Mouse (Mus musculus): ENCODE measurements around the gene Tbxa2r. TPM values are rescaled to one million over a fixed set of nuclear protein-coding genes. Genes with fewer than 3 reads are reported as not detected.
A peak's percentile ranks its signal among the peaks of the same experiment; 100 is the strongest.

The Tbxa2r gene
- total RNA-seq, 2 experiments from 2014 or later = 0.74 to 1.0 TPM

DNA sequence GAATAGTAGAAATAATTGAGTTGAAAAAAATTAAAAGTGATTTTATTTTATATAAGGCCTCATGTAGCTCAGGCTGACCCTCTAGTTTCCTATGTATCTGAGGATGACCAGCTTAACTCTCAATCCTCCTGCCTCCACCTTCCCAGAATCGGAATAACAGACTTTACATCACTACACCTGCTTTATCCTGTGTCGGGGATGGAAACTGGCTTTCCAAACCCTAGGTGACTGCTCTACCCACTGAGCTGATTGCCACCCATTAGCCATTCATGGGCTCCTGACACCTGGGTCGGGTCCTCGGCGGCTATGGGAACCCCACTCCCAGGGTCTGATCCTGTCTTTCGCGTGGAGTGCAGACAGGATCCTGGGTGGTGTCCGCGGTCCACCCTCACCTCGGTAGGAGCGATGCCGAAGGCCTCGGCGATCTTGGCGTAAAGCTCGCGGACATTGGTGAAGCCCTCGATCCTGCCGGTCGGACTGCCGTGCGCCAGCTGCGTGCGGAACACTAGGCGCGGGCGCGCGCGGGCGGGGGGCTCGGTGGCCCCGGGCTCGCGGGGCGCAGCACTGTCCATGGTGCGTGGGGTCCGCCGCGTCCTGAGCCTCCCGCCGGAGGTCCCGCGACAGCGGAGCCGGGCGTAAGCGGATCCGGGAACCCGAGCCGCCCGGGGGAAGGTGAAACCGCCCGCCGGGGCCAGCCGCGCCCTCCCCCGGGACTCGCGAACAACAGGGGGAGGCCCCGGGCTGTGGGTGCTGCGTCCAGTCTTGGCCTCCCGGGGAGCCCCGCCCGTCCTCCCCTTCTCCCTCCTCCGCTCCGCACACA is 14.4 kb downstream of the Tbxa2r start, which contains the start of gene Gipc3:
TSS of gene Gipc3 (minus strand) at position 581 of the 820 bp plus-strand sequence.
- no peak for DNase-seq (ENCODE audit: low spot score in 2 of 2)

DNA sequence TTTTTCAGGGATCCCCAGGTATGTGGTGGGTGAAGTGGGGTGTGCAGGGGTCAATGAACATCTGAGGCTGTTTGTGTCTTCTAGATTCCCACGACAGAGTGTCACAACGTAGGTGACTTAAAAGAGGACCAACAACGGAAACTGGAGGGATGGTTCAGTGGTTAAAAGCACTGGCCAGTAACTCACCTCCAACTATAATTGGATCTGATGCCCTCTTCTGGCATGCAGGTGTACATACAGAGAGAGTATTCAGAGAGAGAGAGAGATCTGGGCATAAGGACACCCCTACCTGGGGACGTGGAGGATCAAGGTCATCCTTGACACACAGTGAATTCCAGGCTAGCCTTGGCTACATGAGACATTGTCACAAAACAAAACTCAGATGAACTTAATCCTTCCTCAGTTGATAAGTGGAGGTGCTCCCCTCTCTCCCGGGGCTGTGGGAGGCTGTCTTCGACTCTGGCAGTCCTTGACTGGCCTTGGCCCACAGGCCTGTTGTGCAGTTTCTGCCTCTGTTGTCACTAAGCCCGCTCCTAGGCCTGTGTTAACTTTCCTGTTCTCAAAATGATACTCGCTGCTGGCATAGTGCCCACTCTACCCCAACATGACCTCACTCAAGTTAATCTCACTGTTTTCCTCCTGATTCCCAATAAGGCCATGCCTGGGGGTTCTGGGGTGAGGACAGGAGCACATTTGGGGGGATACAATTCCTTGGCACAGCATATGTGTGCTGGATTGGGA is 16.1 kb downstream of the Tbxa2r start:
- no peak for DNase-seq (ENCODE audit: low spot score in 2 of 2)

DNA sequence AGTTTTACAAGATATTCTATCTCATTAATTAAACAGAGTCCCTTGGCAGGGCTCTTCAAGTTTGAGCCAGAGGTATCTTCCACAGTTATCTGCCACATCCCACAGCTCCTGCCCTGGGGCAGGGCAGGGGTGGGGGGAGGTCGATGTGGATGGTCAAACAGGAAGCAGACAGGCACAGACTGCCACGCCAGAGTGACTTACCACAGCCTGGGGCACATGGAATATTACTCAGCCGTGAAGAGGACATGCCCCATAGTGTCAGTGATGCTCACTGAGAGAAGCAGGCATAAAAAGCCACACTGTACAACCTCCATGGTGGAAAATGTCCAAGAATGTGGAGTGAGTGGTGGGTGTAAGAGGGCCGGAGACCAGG is 16.6 kb downstream of the Tbxa2r start:
- DNase-seq (ENCODE audit: low spot score in 2 of 2) = no peak

DNA sequence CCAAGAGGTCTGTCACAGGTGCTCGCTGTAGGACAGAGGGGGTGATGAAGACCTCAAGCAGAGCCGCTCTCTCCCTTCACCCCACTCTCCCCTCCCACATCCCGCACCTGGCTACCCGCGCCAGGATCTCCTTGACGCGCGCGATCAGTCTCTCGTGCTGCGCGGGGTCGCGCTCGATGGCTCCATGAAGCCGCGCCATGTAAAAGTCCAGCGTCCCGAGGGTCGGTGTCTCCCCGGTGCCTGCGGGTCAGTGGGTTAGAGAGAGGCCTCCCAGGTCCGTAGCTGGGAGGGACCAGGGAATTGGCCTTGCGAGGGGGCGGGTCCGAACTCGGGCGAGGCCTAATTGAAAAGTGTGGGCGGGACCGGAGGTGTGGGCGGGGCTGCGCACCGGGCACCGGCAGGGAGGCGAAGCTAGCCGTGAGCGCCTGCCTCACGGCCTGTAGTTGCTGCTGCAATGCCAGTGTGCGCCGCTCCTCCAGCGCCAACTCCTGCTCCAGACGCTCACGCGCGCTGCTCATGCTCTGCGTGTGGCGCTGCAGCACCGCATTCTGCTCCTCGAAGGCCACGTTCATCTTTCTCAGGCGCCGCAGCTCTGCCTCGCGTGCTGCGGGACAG is 18.0 kb downstream of the Tbxa2r start:
- DNase-seq (ENCODE audit: low spot score in 2 of 2) = no peak

DNA sequence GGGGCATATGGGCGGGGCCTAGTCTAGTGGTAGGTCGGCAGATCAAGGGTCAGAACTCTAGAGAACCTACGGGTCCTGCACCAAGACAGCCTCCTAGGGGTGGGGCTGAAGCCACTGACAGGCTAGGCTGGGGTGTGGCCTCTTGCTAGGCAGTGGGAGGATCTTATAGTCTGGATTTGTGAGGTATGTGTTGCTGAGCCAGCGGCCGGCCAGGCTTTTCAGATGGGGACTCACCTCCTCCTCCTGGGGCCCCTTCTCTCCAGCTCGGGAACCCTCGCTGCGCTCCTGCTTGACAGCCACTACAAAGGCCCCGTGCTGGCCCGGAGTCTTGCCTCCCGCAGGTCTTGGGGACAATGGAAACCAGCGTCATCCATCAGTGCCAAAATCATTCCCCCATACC is 20.6 kb downstream of the Tbxa2r start:
- DNase-seq (ENCODE audit: low spot score in 2 of 2) = no peak

DNA sequence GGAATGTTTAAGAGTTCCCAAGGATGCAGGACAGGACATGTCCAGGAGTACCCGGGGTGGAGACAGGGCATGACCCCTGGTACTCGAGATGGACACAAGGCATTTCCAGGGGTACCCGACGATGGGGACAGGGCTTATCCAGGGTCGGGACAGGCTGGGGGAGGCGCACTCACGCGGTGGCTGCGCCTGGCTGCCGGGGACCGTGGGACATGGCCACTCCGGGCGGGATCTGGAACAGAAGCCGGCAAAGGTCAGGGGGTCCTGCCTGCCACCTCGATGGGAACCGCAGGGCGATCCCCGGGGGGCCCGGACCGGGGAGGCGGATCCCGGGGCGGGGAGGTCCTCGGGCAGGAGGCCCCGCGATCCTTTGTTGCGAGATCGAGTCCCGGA is 21.4 kb downstream of the Tbxa2r start:
- no peak for DNase-seq (ENCODE audit: low spot score in 2 of 2)

DNA sequence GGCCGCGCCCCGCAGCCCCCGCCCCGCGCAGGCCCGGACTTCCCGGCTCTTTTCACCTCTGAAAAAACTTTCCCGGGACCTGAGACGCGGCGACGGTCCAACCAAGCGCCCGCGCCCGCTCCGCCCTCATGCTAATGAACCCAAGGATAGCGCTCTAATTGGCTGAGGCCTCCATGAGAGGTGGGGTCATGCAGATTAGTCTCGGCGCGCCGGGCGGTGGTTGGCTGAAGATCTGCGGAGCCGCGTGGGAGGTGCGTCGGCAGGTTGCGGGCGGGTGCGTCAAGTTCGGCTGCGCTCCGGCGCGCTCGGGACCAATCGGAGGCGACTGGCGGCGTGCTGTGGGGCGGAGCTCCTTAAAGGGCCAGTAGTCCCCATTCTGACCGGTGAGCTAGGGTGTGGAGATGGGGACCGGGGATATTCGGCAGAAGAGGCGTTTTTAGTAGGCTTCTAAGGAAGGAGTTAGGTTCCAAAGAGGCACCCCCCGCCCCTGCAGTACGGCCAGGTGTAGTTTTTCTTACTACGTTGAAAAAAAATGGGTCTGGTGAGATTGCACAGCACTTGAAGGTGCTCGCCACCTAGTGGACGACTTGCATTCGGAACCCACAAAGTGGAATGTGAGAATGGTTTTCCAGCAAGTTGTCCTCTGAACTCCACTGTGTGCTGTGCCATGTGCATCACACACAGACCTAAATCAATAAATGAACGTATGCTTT is 22.0 kb downstream of the Tbxa2r start, which contains the start of gene Hmg20b:
TSS of gene Hmg20b (minus strand) at position 130 of the 713 bp plus-strand sequence.
- peak; percentile 100 for DNase-seq (ENCODE audit: low spot score in 2 of 2)

DNA sequence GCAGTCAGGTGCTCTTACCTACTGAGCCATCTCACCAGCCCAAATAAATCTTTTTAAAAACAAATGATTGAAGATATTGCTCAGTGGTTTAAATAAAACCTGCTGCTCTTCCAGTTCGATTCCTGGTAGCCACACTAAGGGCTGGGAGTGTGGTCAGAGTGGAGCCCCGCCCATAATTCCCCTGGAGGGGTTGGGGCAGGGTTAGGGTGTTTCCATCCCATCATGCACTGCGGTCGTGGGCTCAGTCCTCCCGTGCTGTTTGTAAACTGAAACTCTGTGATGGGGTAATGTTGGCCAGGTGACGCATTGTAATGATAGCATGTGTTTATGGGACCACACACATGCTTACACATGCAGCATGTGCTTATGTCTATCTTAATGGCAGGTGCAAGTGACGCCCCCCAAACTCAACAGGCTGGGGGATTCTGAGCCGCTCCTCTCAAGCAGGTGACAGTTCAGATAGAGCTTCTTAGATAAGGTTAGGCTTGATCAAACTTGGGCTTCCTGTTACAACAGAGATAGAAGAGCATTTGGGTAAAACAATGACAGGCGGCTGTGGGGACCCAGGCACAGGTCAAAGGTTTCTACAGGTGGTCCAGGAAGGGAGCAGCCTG is 23.3 kb downstream of the Tbxa2r start:
- no peak for DNase-seq (ENCODE audit: low spot score in 2 of 2)

DNA sequence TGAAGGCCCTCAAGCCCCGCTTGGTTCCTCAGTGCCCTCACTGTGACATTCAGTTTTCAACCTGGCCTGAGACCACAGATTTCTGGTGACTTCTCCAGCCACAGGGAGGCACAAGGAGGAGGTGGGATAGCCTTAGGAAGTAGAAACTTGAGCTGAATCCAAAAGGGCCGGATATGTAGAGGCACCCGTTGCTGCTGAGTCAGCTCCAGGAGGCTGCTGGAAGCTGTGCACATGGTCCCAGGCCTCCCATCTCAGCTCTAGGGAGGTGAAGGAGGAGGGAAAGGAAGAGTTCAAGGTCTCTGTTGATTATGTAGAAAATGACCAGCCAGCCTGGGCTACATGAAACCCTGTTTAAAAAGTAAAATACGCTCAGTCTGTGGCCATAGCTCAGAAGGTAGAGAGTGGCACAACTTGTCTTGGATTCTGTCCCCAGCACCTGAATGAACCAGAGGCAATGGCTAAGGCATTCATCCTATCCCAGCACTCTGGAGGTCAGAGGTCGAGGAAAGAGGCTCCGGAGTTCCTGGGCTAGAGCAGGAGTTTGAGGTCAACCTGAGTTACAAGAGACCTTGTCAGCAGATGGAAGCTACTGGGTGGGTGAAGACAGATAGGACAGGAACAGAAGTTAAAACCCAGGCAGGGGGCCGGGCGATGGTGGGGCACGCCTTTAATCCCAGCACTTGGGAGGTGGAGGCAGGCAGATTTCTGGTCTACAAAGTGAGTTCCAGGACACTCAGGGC is 26.4 kb downstream of the Tbxa2r start:
- DNase-seq (ENCODE audit: low spot score in 2 of 2) = no peak

DNA sequence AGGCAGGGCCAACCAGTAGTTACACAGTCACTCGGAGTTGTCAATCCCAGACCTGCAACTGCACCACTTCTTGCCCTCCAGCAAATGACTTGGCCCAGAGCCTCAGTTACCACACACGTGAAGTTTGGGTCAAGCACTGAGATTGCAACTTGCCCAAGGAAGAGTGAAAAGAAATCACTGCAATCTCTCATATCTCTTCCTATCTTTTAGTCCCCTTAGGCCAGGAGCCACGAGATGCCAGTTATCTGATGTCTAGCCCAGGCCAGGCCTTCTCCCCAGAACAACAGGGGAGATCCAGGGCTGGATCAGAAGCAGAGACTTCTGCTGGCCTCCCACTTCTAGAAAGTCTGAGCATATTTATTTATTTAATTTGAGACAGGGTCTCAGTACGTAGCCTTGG is 27.0 kb downstream of the Tbxa2r start:
- DNase-seq (ENCODE audit: low spot score in 2 of 2) = no peak

DNA sequence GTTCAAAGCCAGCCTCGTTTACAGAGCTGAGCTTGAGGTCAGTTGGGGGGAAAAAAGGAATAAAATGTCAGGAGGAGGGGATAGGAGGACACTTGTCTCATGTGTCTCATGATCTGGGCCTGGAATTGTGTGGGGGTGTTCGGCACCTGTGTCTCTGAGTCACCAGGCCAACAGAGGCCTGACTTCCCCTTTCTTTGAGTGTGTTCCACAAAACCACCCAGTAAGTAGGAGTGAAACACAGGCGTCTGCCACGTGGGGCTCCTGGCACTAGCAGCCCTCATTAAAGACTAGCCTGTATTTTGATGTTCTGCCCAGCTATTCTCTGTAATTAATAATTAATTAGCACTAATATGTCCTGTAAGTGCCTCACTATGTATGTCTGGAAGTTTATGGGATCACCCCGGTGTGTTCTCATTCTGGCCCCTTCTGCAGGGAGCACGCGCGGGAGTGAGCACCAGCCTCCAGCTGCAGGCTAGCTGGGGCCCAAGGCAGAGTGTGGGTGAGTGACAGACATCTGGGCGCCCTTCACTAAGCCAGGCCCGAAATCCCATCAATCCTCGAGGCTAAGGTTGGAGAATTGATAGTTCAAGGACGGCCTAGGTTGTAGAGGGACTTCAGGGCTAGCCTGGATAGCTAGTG is 27.9 kb downstream of the Tbxa2r start:
- no peak for DNase-seq (ENCODE audit: low spot score in 2 of 2)

DNA sequence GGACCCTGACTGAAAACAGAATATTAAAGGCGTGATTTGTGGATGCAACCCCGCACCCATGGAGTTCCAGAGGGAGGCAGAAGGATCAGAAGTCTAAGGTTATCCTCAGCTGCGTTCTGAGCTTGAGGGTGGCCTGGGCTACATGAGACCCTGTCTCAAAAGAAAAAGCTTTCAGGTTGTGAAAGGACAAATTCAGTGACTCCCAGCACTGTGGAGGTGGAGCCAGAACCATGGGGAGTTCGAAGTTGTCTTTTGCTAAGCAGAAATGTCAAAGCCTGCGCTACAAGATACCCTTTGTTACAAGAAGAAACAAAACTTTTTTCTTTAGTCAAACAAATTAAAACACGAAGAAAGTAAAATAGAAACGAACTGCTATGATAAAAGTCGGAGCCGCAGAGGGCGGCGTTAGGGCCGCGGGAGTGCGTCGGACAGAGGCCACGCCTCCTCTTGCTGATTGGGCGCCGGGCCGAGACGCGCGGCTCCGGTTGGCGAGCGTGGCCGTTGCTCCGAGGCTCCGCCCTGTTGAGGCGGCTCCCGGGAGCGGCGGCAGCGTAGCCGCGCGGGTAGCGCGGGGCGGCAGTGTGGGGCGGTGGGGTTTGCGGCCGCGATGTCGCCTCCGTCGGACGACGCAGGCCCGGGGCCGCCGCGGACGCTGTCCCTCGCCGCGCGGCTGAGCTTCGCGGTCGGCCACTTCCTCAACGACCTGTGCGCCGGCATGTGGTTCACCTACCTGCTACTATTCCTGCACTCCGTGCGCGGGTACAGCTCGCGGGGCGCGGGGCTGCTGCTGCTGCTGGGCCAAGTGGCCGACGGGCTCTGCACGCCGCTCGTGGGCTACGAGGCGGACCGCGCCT is 28.7 kb downstream of the Tbxa2r start, which contains the start of gene Mfsd12:
TSS of gene Mfsd12 (plus strand) at position 501 of the 854 bp plus-strand sequence.
- peak; percentile 87 to 95 for DNase-seq (ENCODE audit: low spot score in 2 of 2)

DNA sequence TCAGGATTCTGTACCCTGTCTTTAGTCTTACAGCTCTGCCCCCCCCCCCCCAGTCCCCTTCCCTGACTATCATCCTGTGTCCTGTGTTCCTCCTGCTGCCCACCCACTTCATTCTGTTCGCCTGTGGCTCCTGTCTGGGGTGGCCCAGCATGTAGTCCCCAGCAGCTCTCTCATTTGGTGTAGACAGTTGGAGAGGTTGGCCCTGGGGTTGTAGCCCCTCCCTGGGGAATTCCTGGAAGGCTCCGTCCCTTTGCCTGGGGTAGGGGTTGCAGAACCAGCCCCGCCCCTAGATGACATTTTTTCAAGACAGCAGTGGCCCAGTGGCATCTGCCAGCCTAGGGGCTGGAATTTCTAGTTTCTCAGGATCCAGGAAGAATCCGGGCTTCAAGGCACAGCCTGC is 29.7 kb downstream of the Tbxa2r start:
- no peak for DNase-seq (ENCODE audit: low spot score in 2 of 2)

DNA sequence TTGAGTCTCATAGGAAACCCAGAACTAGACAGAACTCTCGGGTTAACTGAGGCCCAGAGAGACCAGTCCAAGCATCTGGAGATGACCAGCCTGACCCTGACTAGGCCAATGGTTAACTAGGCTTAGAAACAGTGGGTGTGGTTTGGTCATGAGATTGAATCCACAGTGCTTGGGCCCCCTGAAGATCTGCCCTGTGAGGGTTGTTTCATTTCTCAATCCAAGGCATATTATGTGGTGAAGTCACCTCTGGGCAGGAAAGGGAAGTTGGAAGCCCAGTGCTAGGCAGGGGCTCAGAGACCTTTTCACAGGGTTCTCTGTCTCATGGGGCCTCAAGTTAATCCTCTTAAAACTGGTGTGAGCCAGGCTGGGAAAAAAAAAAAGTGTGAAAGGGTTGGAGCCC is 30.3 kb downstream of the Tbxa2r start:
- no peak for DNase-seq (ENCODE audit: low spot score in 2 of 2)

DNA sequence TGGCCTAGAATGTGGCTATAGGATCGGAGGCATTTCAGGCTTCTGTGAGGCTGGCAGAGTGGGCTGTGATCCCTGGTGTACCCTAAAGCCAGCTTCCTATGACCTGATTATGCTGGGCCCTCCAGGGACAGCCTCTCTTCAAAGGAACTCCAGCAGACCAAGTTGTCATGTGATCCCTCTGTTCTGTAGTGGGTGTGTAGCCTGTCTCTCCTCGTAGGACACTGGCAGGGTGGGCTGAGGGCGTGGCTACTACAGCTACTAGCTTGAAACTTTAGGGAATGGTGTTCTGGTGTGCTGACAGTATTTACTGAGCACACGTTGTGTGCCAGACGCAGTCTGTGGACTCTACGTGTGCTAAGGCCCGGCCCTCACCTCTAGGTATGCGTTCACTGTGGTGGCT is 32.2 kb downstream of the Tbxa2r start:
- no peak for DNase-seq (ENCODE audit: low spot score in 2 of 2)

DNA sequence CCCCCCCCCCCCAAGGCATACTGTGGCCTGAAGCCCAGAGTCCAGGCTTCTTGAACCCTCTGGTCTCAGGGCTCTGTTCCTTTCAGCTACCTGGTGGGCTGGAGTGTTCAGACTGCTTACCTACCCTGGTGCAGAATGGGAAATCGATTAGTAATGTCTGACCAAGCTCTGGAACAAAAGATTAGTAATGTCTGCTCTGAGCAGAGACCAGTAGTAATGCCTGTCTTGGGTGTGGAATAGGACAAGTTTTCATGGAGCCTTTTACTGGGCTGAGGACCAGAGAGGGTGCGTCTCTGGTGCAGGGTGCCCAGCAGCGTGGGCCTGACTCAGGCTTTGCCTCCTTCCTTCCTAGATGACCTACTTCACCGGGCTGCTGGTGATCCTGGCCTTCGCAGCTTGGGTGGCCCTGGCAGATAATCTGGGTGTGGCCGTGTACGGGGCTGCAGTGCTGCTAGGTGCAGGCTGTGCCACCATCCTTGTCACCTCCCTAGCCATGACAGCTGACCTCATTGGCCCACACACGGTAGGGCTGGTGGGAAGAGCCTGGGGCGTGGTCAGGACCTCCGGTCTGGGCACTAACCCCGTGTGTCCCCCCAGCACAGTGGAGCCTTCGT is 33.9 kb downstream of the Tbxa2r start:
- DNase-seq (ENCODE audit: low spot score in 2 of 2) = no peak

DNA sequence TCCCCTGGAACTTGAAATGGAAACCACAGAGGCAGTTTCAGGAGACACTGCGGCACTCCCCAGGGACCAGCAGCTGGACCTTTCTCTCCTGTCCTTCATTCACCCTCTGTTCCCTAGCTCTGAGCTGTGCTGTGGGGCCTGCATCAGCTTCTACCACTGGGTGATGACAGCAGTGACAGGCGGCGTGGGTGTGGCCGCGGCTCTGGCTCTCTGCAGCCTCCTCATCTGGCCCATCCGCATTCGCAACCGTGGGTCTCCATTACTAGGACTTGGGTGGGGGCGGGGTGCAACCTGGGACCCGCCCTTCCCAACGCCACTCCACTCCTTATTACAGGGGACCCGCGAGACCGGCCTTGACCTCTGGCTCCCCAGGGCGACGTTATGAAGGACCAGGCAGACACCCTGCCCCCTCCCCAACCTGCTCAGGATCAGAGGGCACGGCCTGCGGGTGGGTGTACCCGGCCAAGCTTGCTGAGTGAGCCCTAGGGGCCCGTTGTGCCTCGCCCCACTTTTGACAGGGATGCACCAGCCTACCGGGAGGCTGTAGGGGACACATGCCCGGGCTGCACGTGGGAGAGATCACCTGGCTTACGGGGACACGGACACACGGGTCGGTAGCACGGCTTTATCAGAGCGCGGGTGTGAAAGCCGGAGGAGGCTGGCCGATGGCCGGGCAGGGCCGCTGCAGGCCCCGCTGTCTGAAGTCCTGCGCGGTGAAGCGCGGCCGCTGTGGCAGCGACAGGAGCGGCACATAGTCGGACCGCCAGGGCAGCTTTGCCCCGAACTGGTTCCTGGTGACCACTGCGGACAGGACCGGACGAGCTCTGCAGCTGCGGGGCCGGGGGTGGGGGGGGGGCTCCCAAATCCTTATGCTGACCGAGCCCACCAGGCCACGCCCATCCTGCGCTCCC is 35.2 kb downstream of the Tbxa2r start:
- no peak for DNase-seq (ENCODE audit: low spot score in 2 of 2)
